Mouse (Mus musculus) MN1 (cell line): ENCODE measurements around the gene Efcc1.
"Not testable (repeated sequence)": the region's sequence is repeated elsewhere in the genome, so short reads cannot be mapped to it uniquely, and the experiment has no call there.

Source experiments
- DNase-seq: peaks from one replicate; pipeline ENCODE4 v3.0.0-alpha.2; 2016; ENCODE audit warnings: low spot score

Gene Efcc1

DNA sequence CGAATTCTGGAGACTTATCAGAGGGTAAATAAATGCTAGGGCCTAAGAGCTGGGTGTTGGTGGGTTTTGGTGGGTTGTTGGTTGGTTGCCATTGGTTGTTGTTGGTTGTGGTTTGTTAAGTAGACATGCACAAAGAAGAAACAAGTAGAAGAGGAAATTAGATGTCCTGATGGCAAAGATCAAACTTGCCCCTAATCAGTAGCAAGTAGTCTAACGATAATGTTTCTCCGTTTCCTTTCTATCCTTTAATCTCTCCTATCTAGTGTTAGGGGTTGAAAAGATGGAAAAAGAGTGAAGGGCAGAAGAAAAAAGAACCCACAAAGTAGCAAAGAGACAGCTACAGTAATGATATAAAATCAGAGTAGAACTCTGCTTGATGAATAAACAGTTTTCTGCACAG lies 14.0 kb downstream of the Efcc1 start:
- no peak for DNase-seq

DNA sequence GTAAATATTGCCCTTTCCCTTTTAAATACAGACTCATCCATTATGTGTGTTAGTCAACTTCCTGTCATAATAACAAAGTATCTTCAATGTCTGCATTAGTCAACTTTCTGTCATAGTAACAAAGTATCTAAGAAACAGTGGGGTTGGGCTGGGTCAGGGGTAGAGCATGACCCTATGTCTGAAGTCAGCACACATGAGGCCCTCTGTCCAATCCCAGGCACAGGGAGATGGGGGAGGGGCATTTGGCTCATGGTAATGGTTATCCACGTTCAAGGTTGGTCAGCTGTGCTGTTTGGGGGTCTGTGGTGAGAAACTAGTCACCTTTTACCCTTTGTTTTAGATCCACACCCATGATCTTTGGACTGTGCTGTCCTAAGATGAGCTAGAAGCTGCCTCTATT lies 14.6 kb downstream of the Efcc1 start:
- no peak for DNase-seq

DNA sequence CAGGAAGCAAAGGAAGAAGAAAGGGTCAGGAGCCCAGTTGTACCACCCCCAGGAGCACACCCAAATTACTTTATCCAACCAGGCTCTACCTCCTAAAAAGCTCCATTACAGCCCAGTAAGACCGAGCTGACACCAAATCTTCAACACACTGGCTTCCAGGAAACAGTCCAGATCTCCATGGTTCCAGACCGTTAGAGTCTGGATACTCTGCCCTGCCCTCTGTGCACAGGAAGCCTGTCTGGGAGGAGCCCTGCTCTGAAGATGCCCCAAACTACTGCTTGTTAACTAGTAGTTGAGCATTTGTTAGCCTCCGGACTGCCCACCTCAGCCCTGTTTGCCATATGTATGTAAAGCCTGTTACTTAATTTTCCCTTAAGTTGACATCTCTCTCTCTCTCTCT lies 15.4 kb downstream of the Efcc1 start:
- no peak for DNase-seq

DNA sequence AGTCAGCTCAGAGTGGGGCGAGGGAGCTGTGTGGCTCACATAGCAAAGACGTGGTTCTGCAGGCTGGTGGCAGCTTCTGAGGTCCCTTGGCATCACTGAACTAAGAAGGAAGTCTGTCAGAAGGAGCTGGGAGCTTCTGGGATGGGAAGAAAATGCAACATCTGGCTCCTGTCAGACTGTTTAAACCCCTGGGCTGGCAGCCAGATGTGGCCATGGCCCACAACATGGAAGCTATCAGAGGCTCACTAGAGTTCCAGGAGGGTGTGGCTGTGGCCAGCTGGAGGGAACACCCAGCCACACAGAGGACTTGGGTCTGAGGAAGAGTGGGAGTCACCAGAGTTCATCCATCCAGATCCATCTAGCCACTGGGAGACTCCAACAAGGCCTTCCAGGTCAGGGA lies 16.2 kb downstream of the Efcc1 start:
- peak; percentile 20 for DNase-seq

DNA sequence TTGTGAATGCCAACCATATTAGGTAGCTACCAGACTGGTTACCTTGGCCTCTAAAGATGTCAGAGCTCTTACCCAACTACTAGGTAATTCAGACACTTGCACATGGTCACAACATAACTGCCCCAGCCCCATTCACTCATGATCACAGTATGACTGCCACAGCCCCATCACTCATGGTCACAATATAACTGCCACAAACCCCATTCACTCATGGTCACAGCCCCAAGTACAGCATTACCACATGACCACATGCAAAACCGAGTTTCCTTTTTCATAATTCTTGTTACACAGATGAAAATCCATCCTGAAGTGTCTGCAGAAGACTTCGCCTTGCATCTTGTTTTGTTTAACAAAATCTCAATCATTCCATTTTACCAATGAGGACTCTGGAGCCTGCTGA lies 17.4 kb downstream of the Efcc1 start:
- DNase-seq = no peak

DNA sequence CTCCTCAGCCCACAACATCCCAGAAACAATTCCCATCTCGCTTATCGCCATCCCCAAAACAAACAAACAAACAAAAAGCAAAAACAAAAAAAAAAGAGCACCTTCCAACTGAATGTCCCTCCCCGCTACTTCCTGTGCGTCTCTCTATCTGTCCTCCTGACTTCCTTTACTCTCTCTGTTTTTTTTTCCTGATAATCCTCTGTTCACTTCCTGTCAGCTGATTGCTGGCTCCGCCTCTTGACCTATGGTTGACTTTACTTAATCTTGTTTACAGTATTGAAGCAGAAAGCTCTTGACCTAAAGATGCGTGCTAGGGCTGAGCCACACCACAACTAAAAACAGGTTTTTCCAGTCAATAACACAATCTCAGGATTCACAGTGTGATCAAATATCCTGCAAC lies 17.9 kb downstream of the Efcc1 start:
- DNase-seq = no peak

DNA sequence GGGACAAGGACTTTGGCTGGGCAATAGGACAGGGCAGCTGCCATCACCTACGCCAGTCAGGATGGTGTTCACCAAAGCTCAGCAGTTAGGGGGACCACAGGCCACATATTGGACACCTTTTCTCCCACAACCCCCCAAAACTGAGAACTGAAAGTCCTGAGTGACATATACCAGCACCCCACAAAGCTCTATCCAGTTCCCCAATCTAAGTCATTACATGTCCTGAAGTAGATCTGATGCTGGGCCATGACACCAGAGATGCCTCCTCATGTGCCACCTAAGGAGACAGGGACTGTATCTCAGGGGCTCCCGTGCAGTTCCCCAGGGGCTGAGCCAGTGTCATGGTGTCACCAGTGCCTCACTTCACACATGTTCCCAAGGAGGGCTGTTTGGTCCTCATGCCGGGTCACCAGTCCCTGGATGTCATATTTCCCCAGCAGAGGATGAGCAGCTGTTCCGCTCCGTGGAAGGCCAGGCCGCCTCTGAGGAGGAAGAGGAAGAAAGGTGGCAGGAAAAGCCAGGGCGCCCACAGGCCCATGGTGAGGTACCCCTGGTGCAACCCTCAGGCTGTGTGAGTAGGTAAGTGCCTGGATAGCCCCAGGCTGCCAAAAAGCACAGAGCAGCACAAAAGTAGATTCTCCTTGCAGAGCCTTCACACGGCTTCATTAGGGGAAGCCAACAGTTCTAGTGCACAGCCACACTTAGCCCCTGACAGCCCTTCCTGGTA lies 19.7 kb downstream of the Efcc1 start:
- no peak for DNase-seq

DNA sequence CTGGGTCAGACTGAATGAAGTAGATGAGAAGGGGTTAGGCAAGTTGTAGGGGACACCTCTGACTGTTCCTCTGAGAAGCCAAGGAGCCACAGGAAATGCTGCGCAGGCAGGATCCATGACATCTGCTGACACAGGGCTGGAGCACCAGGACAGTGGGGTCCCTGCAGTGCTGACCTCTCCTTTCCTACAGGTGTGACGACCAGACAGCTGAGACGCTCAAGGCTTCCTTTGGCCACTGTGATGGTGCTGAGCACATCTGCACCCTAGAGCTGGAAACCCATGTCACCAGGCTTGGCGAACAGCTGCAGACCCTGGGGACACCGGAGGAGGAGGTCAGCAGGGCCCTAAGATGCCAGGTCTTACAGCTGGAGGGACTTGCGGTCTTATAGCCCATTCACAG lies 20.9 kb downstream of the Efcc1 start:
- DNase-seq = no peak

DNA sequence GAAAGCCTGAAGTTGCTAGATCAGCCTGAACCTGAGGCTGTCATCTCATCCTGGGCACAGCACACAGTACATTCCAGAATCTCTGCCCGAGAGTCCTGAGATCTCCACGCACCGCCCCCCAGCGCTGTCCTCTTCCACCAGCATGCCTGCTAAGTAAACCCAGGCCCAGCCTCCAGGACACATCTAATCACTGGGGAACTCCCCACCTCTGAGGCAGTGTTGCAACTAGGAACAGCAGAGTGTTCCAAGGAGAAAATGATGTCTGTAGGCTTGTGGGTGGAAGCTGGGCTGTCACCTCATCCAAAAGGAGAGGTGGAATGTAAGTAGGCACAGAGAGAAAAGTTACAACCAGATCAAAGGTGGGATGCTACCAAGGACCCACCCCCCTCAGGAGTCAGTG lies 24.5 kb downstream of the Efcc1 start:
- DNase-seq = no peak

DNA sequence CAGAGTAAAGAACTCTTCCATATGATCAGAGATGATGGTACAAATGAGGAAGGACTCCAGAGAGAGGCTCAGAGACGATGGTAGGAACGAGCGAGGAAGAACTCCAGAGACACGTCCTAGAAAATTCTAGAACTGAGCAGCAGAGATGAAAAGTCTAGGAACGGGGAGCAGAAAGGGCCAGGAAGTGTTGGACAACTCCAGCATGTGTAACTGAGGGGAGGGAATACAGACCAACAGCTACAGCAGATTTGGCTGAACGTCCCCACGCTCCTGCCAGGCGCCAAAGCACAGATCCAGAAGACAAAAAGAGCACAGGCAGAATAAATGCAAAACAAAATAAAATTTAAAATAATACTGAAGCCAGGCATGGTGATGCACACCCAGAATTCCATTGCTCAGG lies 26.2 kb downstream of the Efcc1 start:
- no peak for DNase-seq

DNA sequence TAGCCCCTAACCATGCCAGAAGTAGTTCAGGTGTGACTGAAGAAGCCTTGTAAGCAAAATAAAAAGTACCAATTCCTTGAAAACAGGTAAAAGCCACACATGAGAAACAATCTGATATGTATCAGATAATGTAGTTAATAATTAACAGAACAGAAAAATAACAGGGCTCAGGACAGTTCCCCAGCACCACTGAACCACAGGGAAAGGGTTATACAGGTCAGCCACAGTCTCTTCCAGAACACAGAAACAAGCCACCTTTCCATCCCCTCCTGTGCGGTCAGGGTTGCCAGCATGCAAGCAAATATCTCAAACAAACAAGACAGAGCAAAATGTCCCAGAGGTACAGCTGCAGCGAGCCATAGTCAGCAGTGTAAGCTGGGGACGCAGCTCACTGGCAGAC lies 28.7 kb downstream of the Efcc1 start:
- DNase-seq = no peak

DNA sequence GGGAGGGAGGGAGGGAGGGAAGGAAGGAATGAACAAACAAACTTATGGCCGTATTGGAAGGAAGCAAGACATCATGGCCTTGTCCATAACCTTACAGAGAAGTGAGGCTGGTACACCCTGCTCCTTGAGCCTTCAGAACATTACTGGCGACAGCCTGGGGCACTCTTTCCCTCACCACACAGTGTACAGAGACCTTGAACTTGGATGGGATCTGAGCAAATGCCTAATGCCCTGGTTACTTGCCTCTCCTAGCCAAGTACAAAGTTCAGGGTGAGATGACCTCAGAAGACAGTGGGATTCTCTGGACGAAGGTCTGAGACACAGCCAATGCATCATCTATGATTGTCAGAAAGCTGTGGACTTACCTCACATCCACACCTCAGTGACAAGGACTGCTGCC lies 29.2 kb downstream of the Efcc1 start:
- no peak for DNase-seq

DNA sequence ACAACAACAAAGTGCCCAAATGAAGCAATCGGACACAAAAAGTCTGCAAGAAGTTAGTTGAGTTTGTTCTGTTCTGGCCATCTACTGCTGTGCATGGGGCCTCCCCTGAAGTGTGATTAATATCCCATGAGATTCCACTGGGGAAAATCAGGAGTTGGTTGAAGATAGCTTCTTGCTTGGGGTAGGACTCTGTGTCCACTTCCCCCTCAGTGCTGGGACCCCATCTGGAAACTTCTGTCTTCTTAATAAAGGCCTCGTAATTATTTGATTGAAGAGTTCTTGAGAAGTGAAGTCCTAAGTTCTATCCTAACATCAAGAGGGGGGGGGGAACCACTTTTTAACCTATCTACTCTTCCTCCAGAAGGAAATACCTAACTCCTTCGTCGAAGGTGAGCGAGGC lies 31.5 kb downstream of the Efcc1 start:
- DNase-seq = no peak

DNA sequence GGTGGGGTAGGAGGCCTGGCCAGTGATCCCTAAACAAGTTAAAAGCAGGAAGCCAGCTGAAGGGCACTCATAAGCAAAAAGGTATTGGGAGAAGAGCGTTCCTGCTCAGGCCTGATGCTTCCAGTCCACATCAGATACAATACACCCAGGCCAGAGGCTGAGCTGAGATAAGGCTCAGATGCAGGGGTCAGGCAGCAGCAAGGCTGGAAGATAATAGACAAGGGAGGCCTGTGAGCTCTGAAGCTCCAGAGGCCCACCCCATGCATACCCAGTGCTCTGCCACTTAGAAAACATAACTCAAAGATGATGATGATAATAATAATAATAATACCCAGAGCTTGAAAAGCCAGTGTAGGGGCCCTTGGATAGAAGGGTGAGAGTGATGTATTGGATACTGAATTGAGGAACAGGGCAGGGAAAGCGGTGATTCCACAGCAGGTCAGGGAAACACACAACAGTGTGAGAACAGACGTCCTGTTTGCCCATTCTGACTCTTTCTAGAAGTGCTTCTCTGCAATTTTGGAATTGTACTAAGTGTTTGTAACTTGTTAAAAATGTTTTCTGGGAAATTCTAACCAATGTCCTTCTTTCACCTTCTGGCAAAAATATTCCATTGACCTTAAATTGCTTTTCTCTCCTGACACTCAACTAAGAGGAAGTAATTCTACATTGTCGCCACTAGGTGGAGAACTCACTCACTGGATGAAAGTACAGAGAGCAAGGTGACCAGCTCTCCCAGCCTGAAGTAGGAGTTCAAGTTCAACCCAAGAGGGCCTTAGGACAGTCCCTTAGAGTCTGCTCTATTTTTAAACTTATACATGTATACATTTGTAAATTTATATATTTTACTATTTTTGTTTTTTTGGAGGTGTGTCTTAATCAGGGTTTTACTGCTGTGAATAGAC lies 33.0 kb downstream of the Efcc1 start:
- DNase-seq = peak; percentile 46

DNA sequence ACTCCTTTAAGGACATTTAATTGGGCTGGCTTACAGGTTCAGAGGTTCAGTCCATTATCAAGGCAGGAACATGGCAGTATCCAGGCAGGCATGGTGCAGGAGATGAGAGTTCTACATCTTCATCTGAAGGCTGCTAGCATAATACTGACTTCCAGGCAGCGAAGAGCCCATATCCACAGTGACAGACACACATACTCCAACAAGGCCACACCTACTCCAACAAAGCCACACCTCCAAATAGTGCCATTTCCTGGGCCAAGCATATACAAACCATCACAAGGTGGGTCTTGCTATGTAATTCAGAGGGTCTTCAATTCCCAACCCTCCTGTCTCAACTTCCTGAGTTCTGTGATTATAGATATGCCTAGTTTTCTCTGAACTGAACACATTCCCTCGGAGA lies 33.6 kb downstream of the Efcc1 start:
- DNase-seq = not testable (repeated sequence)

DNA sequence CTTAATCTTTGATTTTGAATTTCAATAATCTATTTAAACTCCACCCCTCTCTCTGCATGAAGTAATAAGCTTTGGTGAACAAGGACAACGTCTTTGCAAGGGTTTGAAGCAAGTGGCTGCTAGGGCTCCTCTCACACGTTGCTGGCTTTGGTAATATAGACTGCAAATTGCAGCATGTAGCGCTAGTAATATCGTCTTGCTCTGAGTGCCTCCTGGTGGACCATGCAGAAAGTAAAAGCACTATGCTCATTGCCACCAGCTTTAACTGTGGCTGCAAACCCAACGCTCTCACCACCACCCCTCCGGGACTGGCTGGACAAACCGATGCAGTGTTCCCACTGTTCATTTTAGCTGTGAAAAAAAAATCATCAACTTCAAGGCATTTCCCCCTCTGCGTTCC lies 40.0 kb downstream of the Efcc1 start:
- peak; percentile 70 for DNase-seq

DNA sequence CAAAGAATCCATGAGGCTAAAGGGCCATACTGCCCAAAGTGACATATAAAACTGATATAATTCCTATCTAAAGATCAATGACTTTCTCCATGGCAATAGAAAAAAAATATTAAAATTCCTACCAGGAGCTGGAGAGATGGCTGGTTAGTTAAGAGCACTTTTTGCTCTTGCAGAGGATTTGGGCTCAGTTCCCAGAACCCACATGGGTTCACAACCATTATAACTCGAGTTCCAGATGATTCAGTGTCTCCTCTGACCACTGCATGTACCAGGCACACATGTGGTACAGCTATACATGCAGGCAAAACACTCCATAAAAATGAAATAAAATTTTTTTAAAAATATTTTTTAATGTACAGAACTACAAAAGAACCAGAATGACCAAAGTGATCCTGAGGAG lies 43.8 kb downstream of the Efcc1 start:
- DNase-seq = no peak

DNA sequence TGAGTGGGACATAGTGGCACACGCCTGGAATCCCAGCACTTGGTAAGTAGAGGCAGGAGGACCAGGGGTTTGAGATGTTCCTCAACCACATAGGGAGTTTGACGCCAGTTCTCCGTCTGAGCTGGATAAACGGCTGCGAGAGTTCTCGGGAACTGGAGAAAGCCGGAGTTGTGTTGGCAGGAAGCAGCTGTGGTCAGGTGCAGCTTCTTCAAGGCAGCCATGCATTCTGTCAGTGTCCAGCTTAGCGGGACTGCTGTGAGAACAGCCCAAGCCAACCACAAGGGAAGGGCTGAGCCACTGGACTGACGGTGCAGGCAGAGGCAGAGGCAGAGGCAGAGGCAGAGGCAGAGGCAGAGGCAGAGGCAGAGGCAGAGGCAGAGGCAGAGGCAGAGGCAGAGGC lies 44.2 kb downstream of the Efcc1 start:
- DNase-seq = no peak

DNA sequence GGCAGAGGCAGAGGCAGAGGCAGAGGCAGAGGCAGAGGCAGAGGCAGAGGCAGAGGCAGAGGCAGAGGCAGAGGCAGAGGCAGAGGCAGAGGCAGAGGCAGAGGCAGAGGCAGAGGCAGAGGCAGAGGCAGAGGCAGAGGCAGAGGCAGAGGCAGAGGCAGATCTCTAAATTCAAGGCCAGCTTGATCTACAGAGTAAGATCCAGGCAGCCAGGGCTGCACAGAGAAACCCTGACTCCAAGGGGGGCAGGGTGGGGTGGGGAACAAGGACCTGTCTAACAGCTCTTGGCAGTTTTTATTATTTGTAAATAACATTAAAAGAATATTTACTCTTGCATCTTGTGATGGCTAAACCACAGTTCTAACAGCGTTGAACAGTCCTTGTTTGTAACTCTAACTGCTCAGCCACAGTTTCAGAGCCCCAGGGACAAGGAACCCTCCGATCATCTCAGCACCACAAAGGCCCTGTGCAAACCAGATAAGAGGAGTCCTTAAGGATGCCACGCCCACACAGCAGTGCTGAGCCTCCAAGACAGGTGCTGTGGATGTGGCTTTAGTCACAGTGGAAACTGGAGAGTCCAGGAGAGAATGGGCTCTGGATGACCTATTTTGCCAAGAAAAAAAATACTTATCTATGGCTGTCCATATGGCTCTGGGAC lies 45.0 kb downstream of the Efcc1 start:
- DNase-seq = no peak

DNA sequence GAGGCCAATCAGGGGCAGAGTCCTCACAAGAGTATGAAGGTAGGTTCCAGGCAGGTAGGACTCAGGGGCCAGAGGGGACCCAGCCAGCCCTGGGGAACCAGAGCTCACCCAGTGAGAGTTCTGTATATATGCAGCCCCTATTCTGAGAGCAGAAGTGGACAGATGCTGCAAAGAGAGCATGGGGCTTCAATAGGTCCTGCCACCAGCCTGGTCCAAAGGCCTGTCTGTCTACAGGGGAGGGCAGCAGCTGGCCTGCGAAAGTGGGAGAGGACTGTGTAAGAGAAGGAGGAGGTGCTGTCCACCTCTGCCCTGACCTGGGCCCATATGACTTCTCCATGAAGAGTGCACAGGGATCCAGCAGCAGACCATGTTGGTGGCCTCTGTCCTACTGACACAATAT lies 46.0 kb downstream of the Efcc1 start:
- no peak for DNase-seq

DNA sequence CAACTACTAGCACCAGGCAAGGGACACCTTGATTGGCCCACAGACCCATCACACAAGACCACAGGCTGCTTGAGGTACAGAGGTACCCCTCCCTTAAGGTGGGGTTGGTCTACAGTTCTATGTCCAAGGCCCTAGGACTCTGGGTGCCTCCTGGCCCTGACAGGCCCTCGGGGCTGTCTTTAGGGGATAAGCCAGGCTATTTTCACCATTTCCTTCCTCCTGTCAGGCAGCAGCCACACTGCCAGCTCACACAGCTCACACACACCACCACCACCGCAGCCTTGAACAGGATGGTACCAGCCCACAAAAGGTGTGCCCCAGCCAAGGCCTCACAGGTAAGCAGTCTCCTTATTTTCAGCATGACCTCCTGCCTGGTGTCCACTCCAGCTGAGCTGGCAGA lies 47.2 kb downstream of the Efcc1 start, which contains the start of gene Gp9:
TSS of gene Gp9 (plus strand) at position 231 of the 400 bp plus-strand sequence.
- no peak for DNase-seq

DNA sequence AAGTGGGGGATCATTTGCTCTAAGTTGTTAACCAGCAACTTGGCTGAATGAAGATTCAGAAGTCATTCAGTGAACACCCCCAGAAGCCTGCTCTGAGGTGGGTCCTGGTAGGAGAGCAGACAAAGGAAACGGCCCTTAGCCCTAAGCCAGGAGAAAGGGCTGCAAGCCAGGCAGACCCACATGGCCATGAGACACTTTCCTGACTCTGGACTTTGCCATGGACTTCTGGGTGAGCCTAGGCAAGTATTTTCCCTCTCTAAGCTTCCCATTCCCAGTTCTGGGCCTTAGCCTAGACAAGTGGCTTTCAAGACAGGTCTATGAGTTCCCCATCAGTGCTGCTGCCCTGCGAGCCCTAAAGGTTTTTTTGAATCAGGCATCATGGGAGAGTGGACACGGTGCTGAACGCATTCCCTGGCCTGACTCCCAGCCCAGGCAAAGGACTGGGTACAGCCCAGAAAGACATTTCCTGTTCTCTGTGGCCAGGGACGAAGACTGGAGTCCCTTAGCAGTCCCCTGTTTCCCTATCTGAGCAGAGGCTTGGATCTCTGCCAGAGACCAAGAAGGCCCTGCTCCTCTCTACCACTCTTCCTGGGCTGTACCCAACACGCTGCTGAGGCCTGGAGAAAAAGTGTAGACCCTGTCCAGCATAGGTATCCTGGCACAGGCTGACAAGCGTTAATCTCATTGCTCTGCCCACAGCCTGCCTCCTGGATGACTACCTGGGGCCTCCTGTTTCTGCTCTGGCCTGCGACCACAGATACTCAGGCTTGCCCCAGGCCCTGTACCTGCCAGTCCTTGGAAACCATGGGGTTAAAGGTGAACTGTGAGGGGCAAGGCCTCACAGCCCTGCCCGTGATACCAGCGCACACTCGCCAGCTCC lies 47.9 kb downstream of the Efcc1 start:
- DNase-seq = peak; percentile 36
